Mouse (Mus musculus) embryo, embryonic 11.5 days (tissue): ENCODE results near the gene Mei4.

ENCODE experiments used
- DNase-seq: peaks from one replicate; pipeline ENCODE4 v3.0.0-alpha.2; 2012; ENCODE audit warnings: low read depth, low spot score

Mei4 gene

GRCm38 (mm10) chr9:82136119-82136518 lies 272.6 kb downstream of the Mei4 start:
- DNase-seq, result no peak

DNA sequence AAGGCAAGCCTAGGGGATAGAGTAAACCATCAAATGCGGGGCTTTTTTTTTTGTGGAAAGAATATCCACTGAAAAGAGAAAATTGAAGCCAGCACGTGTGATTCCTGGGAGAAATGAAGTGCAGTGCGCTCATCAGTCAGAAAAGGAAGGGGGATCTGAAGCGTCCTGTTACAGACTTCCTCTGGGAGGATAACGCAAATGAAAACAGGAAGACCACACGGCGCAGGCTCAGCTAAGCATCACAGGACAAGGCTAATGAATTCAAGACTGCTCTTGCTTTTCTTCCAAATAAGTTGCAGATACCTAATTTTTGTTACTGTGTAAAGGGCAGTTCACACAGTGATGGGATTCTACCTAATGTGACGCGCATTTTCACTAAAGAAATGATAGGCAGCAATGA lies 296.7 kb downstream of the Mei4 start:
- DNase-seq, result no peak

GRCm38 (mm10) chr9:82162415-82162814 lies 298.9 kb downstream of the Mei4 start:
- no peak for DNase-seq

GRCm38 (mm10) chr9:82217976-82218375 lies 354.5 kb downstream of the Mei4 start:
- no peak for DNase-seq

- no peak for DNase-seq
Observed at GRCm38 (mm10) chr9:82247695-82248445, 384.4 kb downstream of the Mei4 start.
